Mouse (Mus musculus): ENCODE measurements around the gene Fam227a. TPM values are rescaled to one million over a fixed set of nuclear protein-coding genes. Genes with fewer than 3 reads are reported as not detected.

Fam227a gene
- polyA plus RNA-seq, 1 experiment from 2014 or later: 1.2 TPM

DNA sequence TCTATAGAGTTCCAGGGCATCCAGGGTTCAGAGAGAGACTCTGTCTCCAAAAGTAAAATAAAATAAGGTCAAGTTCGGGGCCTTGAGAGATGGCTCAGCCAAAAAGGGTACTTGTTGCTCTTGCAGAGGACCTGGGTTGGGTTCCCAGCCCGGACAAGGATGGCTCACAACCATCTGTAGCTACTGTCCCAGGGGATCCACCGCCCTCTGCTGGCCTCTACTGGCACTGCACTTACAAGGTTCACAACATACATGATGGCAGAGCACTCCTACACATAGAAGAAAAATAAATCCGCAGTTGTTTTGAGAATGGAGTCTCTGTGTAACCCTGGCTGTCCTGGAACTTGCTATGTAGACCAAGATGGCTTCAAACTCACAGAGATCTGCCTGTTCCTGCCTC is 3.1 kb upstream of the Fam227a start:
- H3K27ac ChIP-seq (ENCODE audit: low read length): no peak overlapping the region
- H3K4me1 ChIP-seq (ENCODE audit: insufficient read depth, low read depth, low read length): peaks cover 4% of the 10 kb centered on the region; the same call in 1 of the 2 replicates
- no peak overlapping the region for H3K4me3 ChIP-seq (ENCODE audit: low read depth, low read length)
- H3K9me3 ChIP-seq (ENCODE audit: low read length): no peaks in the 10 kb centered on the region
- ATAC-seq (no peak), DNase-seq (ENCODE audit: low spot score) (no peak)
- TF ChIP-seq EP300 (IDR thresholded peaks at IDR 0.05): no peak
- peak; percentile 63 for TF ChIP-seq CTCF (IDR thresholded peaks at IDR 0.05)
- H3K4me2 ChIP-seq (replicated peaks; ENCODE audit: low read depth, low read length): no peak overlapping the region
- no peaks in the 10 kb centered on the region; the same call in 1 of the 2 replicates for H3K36me3 ChIP-seq (ENCODE audit: insufficient read depth, low read length)
- WGBS: 75% methylated on average over 4 of the region's 4 CpGs
- no peaks in the 10 kb centered on the region for H3K27me3 ChIP-seq (replicated peaks; ENCODE audit: insufficient read depth, low read length)
- H3K9ac ChIP-seq (replicated peaks; ENCODE audit: low read depth): no peak overlapping the region

DNA sequence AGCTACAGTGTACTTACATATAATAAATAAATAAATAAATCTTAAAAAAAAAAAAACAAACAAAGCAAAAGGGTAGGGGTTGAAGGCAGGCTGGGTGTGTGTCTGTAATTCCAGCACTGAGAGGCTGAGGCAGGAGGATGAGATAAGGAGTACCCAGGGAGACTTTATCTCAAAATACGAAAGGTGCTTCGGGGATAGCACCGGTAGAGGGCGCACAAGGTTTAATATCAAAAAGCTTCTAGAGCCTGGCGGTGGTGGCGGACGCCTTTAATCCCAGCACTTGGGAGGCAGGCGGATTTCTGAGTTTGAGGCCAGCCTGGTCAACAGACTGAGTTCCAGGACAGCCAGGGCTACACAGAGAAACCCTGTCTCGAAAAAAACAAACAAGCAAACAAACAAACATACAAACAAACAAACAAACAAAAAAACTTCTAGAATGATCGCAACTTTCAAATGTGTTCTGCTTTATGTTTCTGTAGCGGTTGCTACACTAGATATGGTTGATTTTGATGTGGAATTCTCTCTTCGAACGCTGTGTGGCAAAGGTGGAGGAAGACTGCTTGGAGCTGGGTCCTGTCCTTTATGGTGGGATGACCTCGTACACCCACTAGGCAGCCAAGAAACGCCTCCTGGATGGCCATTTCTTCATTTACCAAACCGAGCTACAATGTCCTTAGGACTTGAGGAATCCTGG is 772 bp downstream of the Fam227a start:
- DNase-seq (ENCODE audit: low spot score) (peak; percentile 85), ATAC-seq (peak; percentile 38)
- peak overlapping the region; percentile 84 for H3K9ac ChIP-seq (replicated peaks; ENCODE audit: low read depth)
- peak; percentile 69 for TF ChIP-seq CTCF (IDR thresholded peaks at IDR 0.05)
- TF ChIP-seq EP300 (IDR thresholded peaks at IDR 0.05): peak; percentile 25; the same call in 1 of the 2 replicates
- H3K4me1 ChIP-seq (ENCODE audit: insufficient read depth, low read depth, low read length): peaks cover 4% of the 10 kb centered on the region; the same call in 1 of the 2 replicates
- peak overlapping the region; percentile 65 for H3K4me3 ChIP-seq (ENCODE audit: low read depth, low read length)
- no peaks in the 10 kb centered on the region for H3K36me3 ChIP-seq (ENCODE audit: insufficient read depth, low read length)
- no peaks in the 10 kb centered on the region for H3K27me3 ChIP-seq (replicated peaks; ENCODE audit: insufficient read depth, low read length)
- peak overlapping the region; percentile 97 for H3K27ac ChIP-seq (ENCODE audit: low read length)
- peak overlapping the region; percentile 88 for H3K4me2 ChIP-seq (replicated peaks; ENCODE audit: low read depth, low read length)
- no peaks in the 10 kb centered on the region for H3K9me3 ChIP-seq (ENCODE audit: low read length)
- 2% methylated on average over 16 of the region's 16 CpGs for WGBS

DNA sequence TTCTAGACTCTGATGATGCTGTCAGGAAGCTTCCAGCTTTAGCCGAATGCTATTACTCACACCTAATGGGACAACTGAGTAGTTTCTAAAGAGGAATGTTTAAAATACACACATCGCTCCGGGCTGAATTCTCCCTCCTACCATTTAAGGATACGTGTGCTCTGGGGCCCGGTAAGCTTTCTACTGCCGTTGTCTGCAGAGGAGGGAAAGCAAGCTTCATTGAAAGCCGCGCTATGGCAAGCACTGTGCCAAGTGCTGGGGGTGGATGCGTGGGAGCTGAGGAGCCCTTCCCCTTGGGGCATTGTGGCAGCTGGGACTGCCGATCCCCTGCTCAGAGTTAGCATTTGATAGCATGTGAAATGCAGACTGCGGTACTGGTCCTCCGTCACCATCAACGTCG is 2.3 kb downstream of the Fam227a start:
- Histone ChIP-seq H3K9me3 (ENCODE audit: low read length) (no peaks in the 10 kb centered on the region), H3K4me2 (replicated peaks; ENCODE audit: low read depth, low read length) (no peak overlapping the region), H3K27ac (ENCODE audit: low read length) (no peak overlapping the region), H3K27me3 (replicated peaks; ENCODE audit: insufficient read depth, low read length) (no peaks in the 10 kb centered on the region), H3K36me3 (ENCODE audit: insufficient read depth, low read length) (no peaks in the 10 kb centered on the region), H3K4me3 (ENCODE audit: low read depth, low read length) (no peak overlapping the region), H3K9ac (replicated peaks; ENCODE audit: low read depth) (no peak overlapping the region), H3K4me1 (ENCODE audit: insufficient read depth, low read depth, low read length) (peaks cover 4% of the 10 kb centered on the region; the same call in 1 of the 2 replicates)
- no peak for ATAC-seq
- TF ChIP-seq EP300 (IDR thresholded peaks at IDR 0.05) (no peak), CTCF (IDR thresholded peaks at IDR 0.05) (no peak)
- 88% methylated on average over 14 of the region's 14 CpGs for WGBS
- DNase-seq (ENCODE audit: low spot score): no peak

DNA sequence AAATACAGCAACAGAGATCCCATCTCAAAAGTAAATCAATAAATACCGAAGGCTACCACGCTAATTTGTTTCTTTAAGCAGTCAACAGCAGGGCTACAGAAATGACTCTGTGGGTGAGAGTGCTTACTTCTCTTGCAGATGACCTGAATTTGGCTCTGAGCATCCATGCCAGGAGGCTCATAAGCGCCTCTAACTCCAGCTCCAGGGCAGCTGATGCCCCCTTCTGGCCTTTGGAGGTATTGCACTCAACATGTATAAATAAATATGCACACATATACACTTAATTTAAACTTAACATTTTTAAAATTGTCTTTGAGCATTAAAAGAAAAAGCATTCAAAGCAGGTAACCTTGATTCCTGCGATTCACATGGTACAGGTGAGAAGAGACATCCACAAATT is 7.3 kb downstream of the Fam227a start:
- ATAC-seq: no peak
- H3K36me3 ChIP-seq (ENCODE audit: insufficient read depth, low read length): 0 out of 2 replicates have a peak, but pooled peaks cover 3% of the 10 kb centered on the region
- H3K27me3 ChIP-seq (replicated peaks; ENCODE audit: insufficient read depth, low read length): no peaks in the 10 kb centered on the region
- no peak overlapping the region for H3K4me3 ChIP-seq (ENCODE audit: low read depth, low read length)
- H3K27ac ChIP-seq (ENCODE audit: low read length): no peak overlapping the region
- no peaks in the 10 kb centered on the region for H3K9me3 ChIP-seq (ENCODE audit: low read length)
- TF ChIP-seq EP300 (IDR thresholded peaks at IDR 0.05) (no peak), CTCF (IDR thresholded peaks at IDR 0.05) (peak; percentile 57)
- WGBS: 75% methylated on average over 4 of the region's 4 CpGs
- H3K4me2 ChIP-seq (replicated peaks; ENCODE audit: low read depth, low read length): no peak overlapping the region
- no peak overlapping the region for H3K9ac ChIP-seq (replicated peaks; ENCODE audit: low read depth)
- no peaks in the 10 kb centered on the region for H3K4me1 ChIP-seq (ENCODE audit: insufficient read depth, low read depth, low read length)
- DNase-seq (ENCODE audit: low spot score): no peak

DNA sequence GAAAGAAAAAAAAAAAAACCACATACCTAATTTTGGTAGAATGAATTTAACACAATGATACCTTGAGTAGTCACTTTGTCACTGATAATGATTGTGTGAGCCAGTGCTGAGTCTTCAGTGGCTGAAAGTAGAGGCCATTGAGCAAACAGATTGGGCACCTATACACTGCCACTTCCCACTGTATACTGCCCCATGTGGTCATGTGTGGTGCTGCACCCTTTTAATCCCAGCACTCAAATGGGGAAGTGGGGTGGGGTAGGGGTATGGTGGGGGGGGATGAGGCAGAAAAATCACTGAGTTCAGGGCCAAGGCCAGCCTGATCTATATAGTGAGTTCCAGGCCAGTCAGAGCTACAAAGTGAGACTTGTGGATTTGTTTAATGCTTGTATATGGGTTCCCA is 8.2 kb downstream of the Fam227a start:
- H3K4me1 ChIP-seq (ENCODE audit: insufficient read depth, low read depth, low read length): no peaks in the 10 kb centered on the region
- peak; percentile 28 for ATAC-seq
- peak; percentile 32 for DNase-seq (ENCODE audit: low spot score)
- no peak overlapping the region for H3K27ac ChIP-seq (ENCODE audit: low read length)
- H3K4me2 ChIP-seq (replicated peaks; ENCODE audit: low read depth, low read length): no peak overlapping the region
- H3K9me3 ChIP-seq (ENCODE audit: low read length): no peaks in the 10 kb centered on the region
- no peaks in the 10 kb centered on the region for H3K27me3 ChIP-seq (replicated peaks; ENCODE audit: insufficient read depth, low read length)
- peak; percentile 74 for TF ChIP-seq CTCF (IDR thresholded peaks at IDR 0.05)
- TF ChIP-seq EP300 (IDR thresholded peaks at IDR 0.05): no peak
- H3K36me3 ChIP-seq (ENCODE audit: insufficient read depth, low read length): 0 out of 2 replicates have a peak, but pooled peaks cover 3% of the 10 kb centered on the region
- no peak overlapping the region for H3K4me3 ChIP-seq (ENCODE audit: low read depth, low read length)
- no peak overlapping the region for H3K9ac ChIP-seq (replicated peaks; ENCODE audit: low read depth)

DNA sequence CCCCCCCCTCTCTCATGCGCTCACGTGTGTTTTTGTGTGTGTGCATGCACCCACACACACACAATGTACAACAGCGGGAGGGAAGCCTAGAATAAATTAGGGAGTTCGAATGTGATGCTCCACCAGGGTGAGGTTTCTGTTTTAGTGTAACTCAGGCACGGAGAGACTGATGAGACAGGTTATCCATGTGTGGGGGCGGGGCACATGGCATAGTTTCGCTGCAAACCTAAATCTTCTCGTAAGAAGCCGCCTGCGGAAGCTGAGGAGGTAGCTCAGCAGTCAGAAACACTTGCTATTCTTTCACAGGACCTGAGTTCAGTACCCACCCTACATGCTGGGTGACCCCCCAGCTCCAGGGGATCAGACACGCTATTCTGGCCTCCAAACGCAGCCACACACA is 10.6 kb downstream of the Fam227a start:
- no peaks in the 10 kb centered on the region for H3K4me1 ChIP-seq (ENCODE audit: insufficient read depth, low read depth, low read length)
- DNase-seq (ENCODE audit: low spot score) (no peak), ATAC-seq (no peak)
- 87% methylated on average over 12 of the region's 12 CpGs for WGBS
- H3K27me3 ChIP-seq (replicated peaks; ENCODE audit: insufficient read depth, low read length): no peaks in the 10 kb centered on the region
- 0 out of 2 replicates have a peak, but pooled peaks cover 3% of the 10 kb centered on the region for H3K36me3 ChIP-seq (ENCODE audit: insufficient read depth, low read length)
- no peak overlapping the region for H3K4me3 ChIP-seq (ENCODE audit: low read depth, low read length)
- no peak overlapping the region for H3K4me2 ChIP-seq (replicated peaks; ENCODE audit: low read depth, low read length)
- TF ChIP-seq EP300 (IDR thresholded peaks at IDR 0.05): no peak
- no peak for TF ChIP-seq CTCF (IDR thresholded peaks at IDR 0.05)
- no peak overlapping the region for H3K27ac ChIP-seq (ENCODE audit: low read length)
- H3K9me3 ChIP-seq (ENCODE audit: low read length): no peaks in the 10 kb centered on the region
- H3K9ac ChIP-seq (replicated peaks; ENCODE audit: low read depth): no peak overlapping the region
